Mouse (Mus musculus) hindbrain, embryonic 15.5 days (tissue): ENCODE results near the gene Arpc1a. TPM values are rescaled to one million over a fixed set of nuclear protein-coding genes. Genes with fewer than 3 reads are reported as not detected.

Experiments
- ATAC-seq: fragments of 200-750 bp; cut with Nextera tagmentation; 2 replicates; pipeline ENCODE4 v1.8.0; 2017; ENCODE audit warnings: low read depth, moderate number of reproducible peaks, moderate TSS enrichment; ENCODE audit not compliant: low FRiP score
- H3K27ac ChIP-seq: fragments of 300-500 bp; sonication (generic); replicated peaks from 2 replicates; pipeline ENCODE4 v1.5.1; 2015; ENCODE audit warnings: mild to moderate bottlenecking, inconsistent platforms
- H3K27me3 ChIP-seq: fragments of 300-500 bp; sonication (generic); 2 replicates; pipeline ENCODE4 v1.6.1; 2015; ENCODE audit warnings: control low read depth, inconsistent platforms
- H3K36me3 ChIP-seq: fragments of 300-500 bp; sonication (generic); 2 replicates; pipeline ENCODE4 v1.6.1; 2015; ENCODE audit warnings: control low read depth, inconsistent platforms
- H3K4me1 ChIP-seq: fragments of 300-500 bp; sonication (generic); replicated peaks from 2 replicates; pipeline ENCODE4 v1.6.1; 2015; ENCODE audit warnings: control low read depth, inconsistent platforms
- H3K4me2 ChIP-seq: fragments of 300-500 bp; sonication (generic); 2 replicates; pipeline ENCODE4 v1.6.1; 2015; ENCODE audit warnings: moderate library complexity, mild to moderate bottlenecking, inconsistent platforms
- H3K4me3 ChIP-seq: fragments of 300-500 bp; sonication (generic); 2 replicates; pipeline ENCODE4 v1.5.1; 2015; ENCODE audit warnings: mild to moderate bottlenecking, inconsistent platforms
- H3K9ac ChIP-seq: fragments of 300-500 bp; sonication (generic); 2 replicates; pipeline ENCODE4 v1.6.1; 2015; ENCODE audit warnings: inconsistent platforms
- H3K9me3 ChIP-seq: fragments of 300-500 bp; sonication (generic); 2 replicates; pipeline ENCODE4 v1.6.1; 2016; ENCODE audit warnings: control low read depth, inconsistent platforms
- WGBS: fragments of 180-500 bp; shearing (Covaris S2); methylation state at CpG from one replicate; pipeline ENCODE4 v1.1.7; 2015; 5-methylcytosine and 5-hydroxymethylcytosine counted together
- polyA plus RNA-seq: library from polyadenylated mRNA; unstranded; fragments of >200 nt; fragmentation: Nextera tagmentation; extraction: Ambion mirVana; gene quantifications from 2 replicates; pipeline ENCODE4 v1.2.1, GENCODE M21; 2015

The Arpc1a gene
- polyA plus RNA-seq, 1 experiment from 2014 or later, result 236 TPM

GRCm38 (mm10) chr5:145110401-145110800, 26.8 kb downstream of the Arpc1a start:
- Histone ChIP-seq H3K4me2 (no peak overlapping the region), H3K9me3 (no peaks in the 10 kb centered on the region), H3K27ac (no peak overlapping the region), H3K27me3 (peaks cover 11% of the 10 kb centered on the region; the same call in 1 of the 2 replicates), H3K36me3 (peaks cover 51% of the 10 kb centered on the region), H3K4me3 (no peak overlapping the region), H3K9ac (no peak overlapping the region), H3K4me1 (peaks cover 10% of the 10 kb centered on the region)
- WGBS, result 92% methylated on average over 6 of the region's 6 CpGs
- no peak for ATAC-seq

GRCm38 (mm10) chr5:145112566-145112965, 28.9 kb downstream of the Arpc1a start:
- Histone ChIP-seq H3K9me3 (no peaks in the 10 kb centered on the region), H3K4me2 (no peak overlapping the region), H3K27me3 (peaks cover 11% of the 10 kb centered on the region; the same call in 1 of the 2 replicates), H3K4me1 (peaks cover 10% of the 10 kb centered on the region), H3K9ac (no peak overlapping the region), H3K4me3 (no peak overlapping the region), H3K36me3 (peaks cover 29% of the 10 kb centered on the region), H3K27ac (no peak overlapping the region)
- WGBS, result 82% methylated on average over 8 of the region's 8 CpGs
- ATAC-seq, result no peak

DNA sequence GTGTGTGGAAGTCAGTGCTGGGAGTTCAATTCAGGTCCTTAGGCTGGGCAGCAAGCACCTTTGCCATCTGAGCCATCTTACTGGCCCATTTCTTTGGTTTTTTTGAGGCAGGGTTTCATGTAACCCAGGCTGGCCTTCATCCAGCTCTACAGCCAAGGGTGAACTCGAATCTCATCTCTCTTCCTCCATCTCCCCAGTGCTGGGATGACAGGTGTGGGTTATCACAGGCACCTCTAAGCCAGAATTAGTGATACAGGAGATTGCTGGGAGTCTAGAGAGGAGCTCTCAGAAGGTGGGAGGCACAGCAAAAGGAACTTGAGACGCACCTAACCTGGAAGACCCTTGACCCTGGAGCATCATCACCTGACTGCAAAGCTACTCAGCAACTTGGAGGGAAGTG, 29.8 kb downstream of the Arpc1a start:
- WGBS, result 48% methylated on average over 2 of the region's 2 CpGs
- Histone ChIP-seq H3K4me3 (no peak overlapping the region), H3K9me3 (no peaks in the 10 kb centered on the region), H3K4me1 (peaks cover 10% of the 10 kb centered on the region), H3K27ac (no peak overlapping the region), H3K36me3 (peaks cover 21% of the 10 kb centered on the region), H3K9ac (no peak overlapping the region), H3K4me2 (peak overlapping the region; percentile 57; the same call in 1 of the 2 replicates), H3K27me3 (peaks cover 11% of the 10 kb centered on the region; the same call in 1 of the 2 replicates)
- ATAC-seq, result no peak

- Histone ChIP-seq H3K27me3 (peaks cover 11% of the 10 kb centered on the region; the same call in 1 of the 2 replicates), H3K4me2 (peak within 1 kb of the TSS; percentile 57), H3K27ac (no peak within 1 kb of the TSS), H3K36me3 (peaks cover 15% of the 10 kb centered on the region), H3K9me3 (no peaks in the 10 kb centered on the region), H3K9ac (peak within 1 kb of the TSS; percentile 34; the same call in 1 of the 2 replicates), H3K4me1 (peaks cover 10% of the 10 kb centered on the region), H3K4me3 (peak within 1 kb of the TSS; percentile 41)
- ATAC-seq, result peak; percentile 44; the same call in 1 of the 2 replicates
- 1% methylated on average over 52 of the region's 53 CpGs for WGBS
Measured at GRCm38 (mm10) chr5:145114071-145114605, 30.5 kb downstream of the Arpc1a start, which contains the start of gene Arpc1b. Arpc1b (plus strand) TSS chr5:145114215.

DNA sequence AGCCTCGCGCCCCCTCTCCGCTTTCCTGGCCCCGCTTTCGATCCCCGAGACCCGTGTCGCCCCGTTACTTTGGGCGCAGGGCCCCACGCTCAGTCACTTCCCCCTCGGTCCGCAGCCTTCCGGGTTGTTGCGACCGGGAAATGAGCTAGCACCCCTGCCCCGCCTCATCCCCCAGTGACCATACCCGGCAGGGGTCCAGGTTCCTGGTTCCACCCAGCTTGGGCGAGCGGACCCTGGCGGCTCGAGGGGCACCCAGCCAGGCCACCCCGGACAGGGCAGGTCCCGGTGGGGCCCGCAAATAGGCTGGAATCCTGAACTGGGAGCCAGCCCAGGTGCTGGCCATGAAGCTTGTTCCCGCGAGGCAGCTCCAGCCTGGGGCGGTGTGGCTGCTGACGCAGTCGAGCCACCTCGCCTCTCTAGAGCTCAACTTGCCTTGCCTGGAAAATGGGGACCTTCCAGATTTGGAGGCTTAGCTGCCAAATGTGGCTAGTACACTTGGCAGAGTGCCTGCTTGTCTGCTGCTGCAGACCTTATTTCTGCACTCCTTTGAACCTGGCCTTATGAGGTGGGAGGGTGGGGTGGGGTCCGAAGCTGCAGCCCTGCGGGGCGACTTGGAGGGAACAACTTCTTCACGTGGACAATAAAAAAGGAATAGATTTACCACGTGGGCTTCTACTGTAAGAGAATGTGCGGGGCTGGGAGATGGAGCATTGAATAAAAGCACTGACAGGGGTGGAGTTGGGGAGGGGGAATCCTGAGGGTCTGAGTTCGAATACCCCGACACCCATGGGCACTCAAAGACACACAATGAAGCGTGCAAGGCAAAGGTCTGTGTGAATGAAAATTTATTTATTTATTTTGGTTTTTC, 31.2 kb downstream of the Arpc1a start:
- peak overlapping the region; percentile 34; the same call in 1 of the 2 replicates for H3K9ac ChIP-seq
- no peak overlapping the region for H3K27ac ChIP-seq
- peak; percentile 17; the same call in 1 of the 2 replicates for ATAC-seq
- peaks cover 10% of the 10 kb centered on the region for H3K4me1 ChIP-seq
- WGBS, result 17% methylated on average over 38 of the region's 40 CpGs
- H3K4me3 ChIP-seq, result peak overlapping the region; percentile 41
- no peaks in the 10 kb centered on the region for H3K9me3 ChIP-seq
- peaks cover 11% of the 10 kb centered on the region; the same call in 1 of the 2 replicates for H3K27me3 ChIP-seq
- peak overlapping the region; percentile 57 for H3K4me2 ChIP-seq
- H3K36me3 ChIP-seq, result peaks cover 8% of the 10 kb centered on the region

- ATAC-seq, result no peak
- Histone ChIP-seq H3K4me3 (no peak overlapping the region), H3K27ac (0 out of 2 replicates have a peak overlapping the region, but pooled peaks have one; percentile 1), H3K36me3 (peaks cover under 1% of the 10 kb centered on the region; the same call in 1 of the 2 replicates), H3K9me3 (no peaks in the 10 kb centered on the region), H3K27me3 (peaks cover 11% of the 10 kb centered on the region; the same call in 1 of the 2 replicates), H3K4me1 (peaks cover 10% of the 10 kb centered on the region), H3K4me2 (no peak overlapping the region), H3K9ac (no peak overlapping the region)
- 92% methylated on average over 5 of the region's 5 CpGs for WGBS
Measured at GRCm38 (mm10) chr5:145115736-145116135, 32.1 kb downstream of the Arpc1a start.

DNA sequence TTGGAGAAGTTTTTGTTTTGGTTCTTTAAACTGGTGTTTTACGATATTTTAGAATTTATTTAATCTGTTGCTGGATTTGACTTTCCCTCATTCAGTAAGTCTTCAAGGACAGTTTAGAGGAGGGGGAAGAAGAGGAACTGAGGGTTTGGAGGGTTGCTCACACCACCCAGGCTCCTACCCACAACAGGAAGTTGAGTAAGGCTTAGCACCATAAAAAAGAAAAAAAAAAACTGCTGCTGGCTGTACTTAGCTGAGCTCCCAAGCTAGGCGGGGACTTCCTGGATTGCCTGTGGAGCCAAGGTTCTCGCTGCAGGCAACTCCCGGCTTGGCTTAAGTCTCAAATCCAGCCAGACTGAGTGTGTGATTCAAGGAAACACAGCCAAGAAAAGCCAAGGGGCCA, 32.7 kb downstream of the Arpc1a start:
- Histone ChIP-seq H3K4me1 (peaks cover 10% of the 10 kb centered on the region), H3K27ac (0 out of 2 replicates have a peak overlapping the region, but pooled peaks have one; percentile 1), H3K9ac (no peak overlapping the region), H3K4me3 (no peak overlapping the region), H3K36me3 (no peaks in the 10 kb centered on the region), H3K9me3 (no peaks in the 10 kb centered on the region), H3K27me3 (peaks cover 11% of the 10 kb centered on the region; the same call in 1 of the 2 replicates), H3K4me2 (peak overlapping the region; percentile 11; the same call in 1 of the 2 replicates)
- no peak for ATAC-seq
- 63% methylated on average over 4 of the region's 4 CpGs for WGBS

GRCm38 (mm10) chr5:145116916-145117315, 33.3 kb downstream of the Arpc1a start:
- peak overlapping the region; percentile 11; the same call in 1 of the 2 replicates for H3K4me2 ChIP-seq
- H3K9ac ChIP-seq, result no peak overlapping the region
- H3K9me3 ChIP-seq, result no peaks in the 10 kb centered on the region
- no peaks in the 10 kb centered on the region for H3K36me3 ChIP-seq
- no peak for ATAC-seq
- peaks cover 10% of the 10 kb centered on the region for H3K4me1 ChIP-seq
- H3K27me3 ChIP-seq, result peaks cover 11% of the 10 kb centered on the region; the same call in 1 of the 2 replicates
- H3K4me3 ChIP-seq, result no peak overlapping the region
- H3K27ac ChIP-seq, result no peak overlapping the region
- 39% methylated on average over 10 of the region's 10 CpGs for WGBS

DNA sequence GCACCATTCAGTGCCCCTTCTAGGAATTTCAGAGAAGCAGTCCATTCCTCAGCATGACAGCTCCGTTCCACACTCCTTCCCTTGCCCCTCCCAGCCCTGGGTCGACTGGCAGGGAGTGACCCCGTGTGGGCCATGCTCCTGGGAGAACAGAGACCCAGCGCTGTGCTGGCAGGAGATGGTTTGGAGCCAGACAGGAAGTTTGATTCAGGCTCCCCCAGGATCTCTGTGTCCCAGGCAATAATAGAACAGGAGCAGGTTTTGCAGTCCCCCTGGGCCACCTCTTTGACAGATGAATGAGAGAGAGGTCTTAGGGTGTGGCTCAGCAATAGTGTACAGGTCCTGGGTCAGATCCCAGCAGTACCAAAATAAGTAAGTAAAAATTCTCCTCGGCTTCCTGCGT, 34.4 kb downstream of the Arpc1a start:
- ATAC-seq, result no peak
- 67% methylated on average over 6 of the region's 6 CpGs for WGBS
- Histone ChIP-seq H3K4me3 (no peak overlapping the region), H3K4me1 (peaks cover 10% of the 10 kb centered on the region), H3K9me3 (no peaks in the 10 kb centered on the region), H3K36me3 (no peaks in the 10 kb centered on the region), H3K27ac (no peak overlapping the region), H3K27me3 (peaks cover 11% of the 10 kb centered on the region; the same call in 1 of the 2 replicates), H3K9ac (no peak overlapping the region), H3K4me2 (no peak overlapping the region)

DNA sequence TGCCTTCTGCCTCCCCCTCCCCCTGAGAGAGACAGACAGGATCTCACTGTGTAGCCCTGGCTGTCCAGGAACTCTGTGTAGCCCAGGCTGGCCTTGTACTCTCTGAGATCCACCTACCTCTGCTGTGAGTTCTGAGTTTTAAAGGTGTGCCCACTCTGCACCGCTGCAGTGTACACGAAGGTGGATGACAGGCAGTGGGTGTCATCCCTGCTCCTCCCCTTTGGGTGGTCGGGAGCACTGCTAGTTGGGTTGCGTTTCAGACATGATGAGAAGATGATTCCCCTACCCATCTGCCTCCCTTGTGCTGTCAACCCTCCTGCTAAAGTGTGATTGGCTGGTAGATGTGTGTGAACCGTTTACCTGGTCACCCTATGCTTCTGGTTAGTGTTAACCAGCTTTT, 34.8 kb downstream of the Arpc1a start:
- ATAC-seq, result no peak
- Histone ChIP-seq H3K4me2 (no peak overlapping the region), H3K4me1 (peaks cover 10% of the 10 kb centered on the region), H3K4me3 (no peak overlapping the region), H3K36me3 (no peaks in the 10 kb centered on the region), H3K27me3 (peaks cover 9% of the 10 kb centered on the region; the same call in 1 of the 2 replicates), H3K9me3 (no peaks in the 10 kb centered on the region), H3K27ac (no peak overlapping the region), H3K9ac (no peak overlapping the region)
- 92% methylated on average over 5 of the region's 5 CpGs for WGBS

GRCm38 (mm10) chr5:145119385-145119784, 35.8 kb downstream of the Arpc1a start:
- Histone ChIP-seq H3K27me3 (peaks cover 6% of the 10 kb centered on the region; the same call in 1 of the 2 replicates), H3K4me1 (peaks cover 5% of the 10 kb centered on the region; the same call in 1 of the 2 replicates), H3K9me3 (no peaks in the 10 kb centered on the region), H3K4me3 (no peak overlapping the region), H3K9ac (no peak overlapping the region), H3K36me3 (no peaks in the 10 kb centered on the region; the same call in 1 of the 2 replicates), H3K27ac (no peak overlapping the region), H3K4me2 (no peak overlapping the region)
- no peak for ATAC-seq
- 85% methylated on average over 2 of the region's 2 CpGs for WGBS

- Histone ChIP-seq H3K27me3 (no peaks in the 10 kb centered on the region), H3K4me2 (no peak overlapping the region), H3K27ac (no peak overlapping the region), H3K36me3 (no peaks in the 10 kb centered on the region; the same call in 1 of the 2 replicates), H3K4me1 (no peaks in the 10 kb centered on the region), H3K4me3 (no peak overlapping the region), H3K9me3 (no peaks in the 10 kb centered on the region), H3K9ac (no peak overlapping the region)
- no peak for ATAC-seq
- 70% methylated on average over 7 of the region's 7 CpGs for WGBS
Measured at GRCm38 (mm10) chr5:145120921-145121320, 37.3 kb downstream of the Arpc1a start.
